In genomic region chr9:114802191-114802590, GRCm38 (mm10) we compare ENCODE assay signal across 18 mouse cellular contexts. TPM values are rescaled to one million over a fixed set of nuclear protein-coding genes. Genes with fewer than 3 reads are reported as not detected.
A peak's percentile ranks its signal among the peaks of the same experiment; 100 is the strongest.
DNase-seq lines count a peak whose midpoint lies in the region; ATAC-seq lines count a peak whose summit lies in the region.
"Had no signal": no experiment of that assay in that cellular context is flagged by ENCODE, and none has a peak within 500 bp of the region (broad histone marks: within the 10 kb centered on the region; RNA-seq: fewer than 3 reads in every experiment).

No protein-coding gene starts in this region.

- no peak overlapping the region for H3K27ac ChIP-seq in heart, embryonic 11.5 days (ENCODE audit: low read depth, low read length)
- H3K27ac ChIP-seq in midbrain, embryonic 10.5 days (replicated peaks) = peak overlapping the region; percentile 63; the same call in 1 of the 2 replicates
- H3K27ac ChIP-seq in midbrain, embryonic 15.5 days = no peak overlapping the region
- no peak overlapping the region for H3K27ac ChIP-seq in kidney, embryonic 16.5 days (ENCODE audit: low read length)
- no peak overlapping the region; the same call in 1 of the 2 replicates for H3K27ac ChIP-seq in limb, embryonic 10.5 days
- H3K27ac ChIP-seq: hindbrain, embryonic 15.5 days; kidney, postnatal 0 days; limb, embryonic 13.5 days; liver, embryonic 14.5 days had no signal

- 82% methylated on average over 1 of the region's 1 CpGs for WGBS in heart, embryonic 11.5 days (ENCODE audit: insufficient replicate concordance)
- WGBS in midbrain, embryonic 10.5 days = 73% methylated on average over 1 of the region's 1 CpGs
- 81% methylated on average over 1 of the region's 1 CpGs for WGBS in midbrain, embryonic 15.5 days
- WGBS in kidney, embryonic 16.5 days = 75% methylated on average over 1 of the region's 1 CpGs
- 90% methylated on average over 1 of the region's 1 CpGs for WGBS in limb, embryonic 10.5 days

- no peak overlapping the region for H3K4me3 ChIP-seq in heart, embryonic 11.5 days (ENCODE audit: low read depth, low read length)
- no peak overlapping the region for H3K4me3 ChIP-seq in midbrain, embryonic 10.5 days
- no peak overlapping the region for H3K4me3 ChIP-seq in midbrain, embryonic 15.5 days
- no peak overlapping the region for H3K4me3 ChIP-seq in kidney, embryonic 16.5 days (ENCODE audit: low read length)
- no peak overlapping the region for H3K4me3 ChIP-seq in limb, embryonic 10.5 days
- H3K4me3 ChIP-seq: hindbrain, embryonic 15.5 days; limb, embryonic 13.5 days; myocyte had no signal

- ATAC-seq in heart, embryonic 11.5 days (replicated peaks; ENCODE audit: insufficient number of reproducible peaks, low FRiP score, low TSS enrichment) = no peak
- no peak for ATAC-seq in midbrain, embryonic 15.5 days (replicated peaks)
- ATAC-seq in kidney, embryonic 16.5 days (ENCODE audit: low FRiP score, low TSS enrichment) = no peak
- ATAC-seq: forebrain, embryonic 16.5 days; intestine, embryonic 16.5 days had no signal

- no peaks in the 10 kb centered on the region for H3K36me3 ChIP-seq in heart, embryonic 11.5 days (ENCODE audit: control insufficient read depth, insufficient read depth, low read length)
- 0 out of 2 replicates have a peak, but pooled peaks cover 2% of the 10 kb centered on the region for H3K36me3 ChIP-seq in midbrain, embryonic 10.5 days
- H3K36me3 ChIP-seq in midbrain, embryonic 15.5 days (replicated peaks) = no peaks in the 10 kb centered on the region
- H3K36me3 ChIP-seq in kidney, embryonic 16.5 days (ENCODE audit: insufficient read depth, low read length) = no peaks in the 10 kb centered on the region
- H3K36me3 ChIP-seq in limb, embryonic 10.5 days = no peaks in the 10 kb centered on the region
- H3K36me3 ChIP-seq: hindbrain, embryonic 15.5 days; limb, embryonic 13.5 days had no signal

- H3K27me3 ChIP-seq in heart, embryonic 11.5 days (ENCODE audit: control insufficient read depth, insufficient read depth, low read length) = no peaks in the 10 kb centered on the region
- H3K27me3 ChIP-seq in midbrain, embryonic 10.5 days (ENCODE audit: low read depth, poor library complexity, severe bottlenecking) = no peaks in the 10 kb centered on the region
- no peaks in the 10 kb centered on the region for H3K27me3 ChIP-seq in midbrain, embryonic 15.5 days (replicated peaks)
- H3K27me3 ChIP-seq in kidney, embryonic 16.5 days (ENCODE audit: insufficient read depth, low read length) = no peaks in the 10 kb centered on the region
- no peaks in the 10 kb centered on the region for H3K27me3 ChIP-seq in limb, embryonic 10.5 days (ENCODE audit: low read depth, poor library complexity, severe bottlenecking)
- H3K27me3 ChIP-seq: limb, embryonic 13.5 days had no signal

- DNase-seq in heart, adult 11 months = peak; percentile 97
- DNase-seq in midbrain, embryonic 10.5 days (ENCODE audit: low spot score) = no peak
- DNase-seq in gastrocnemius, postnatal 36 days = peak; percentile 33 to 49
- no peak for DNase-seq in limb, embryonic 10.5 days (ENCODE audit: low spot score)
- DNase-seq: cerebellum, adult 9-11 months; midbrain, embryonic 14.5 days; spleen, adult 18-20 months; thymus, postnatal 36 days had no signal

- H3K9me3 ChIP-seq in heart, embryonic 11.5 days (replicated peaks; ENCODE audit: control insufficient read depth, low read length) = no peaks in the 10 kb centered on the region
- no peaks in the 10 kb centered on the region for H3K9me3 ChIP-seq in midbrain, embryonic 10.5 days (replicated peaks)
- no peaks in the 10 kb centered on the region for H3K9me3 ChIP-seq in midbrain, embryonic 15.5 days
- no peaks in the 10 kb centered on the region for H3K9me3 ChIP-seq in kidney, embryonic 16.5 days (ENCODE audit: low read length)
- no peaks in the 10 kb centered on the region for H3K9me3 ChIP-seq in limb, embryonic 10.5 days (replicated peaks)
- H3K9me3 ChIP-seq: hindbrain, embryonic 15.5 days; limb, embryonic 13.5 days had no signal

- H3K9ac ChIP-seq in heart, embryonic 11.5 days (ENCODE audit: low read depth, low read length) = no peak overlapping the region
- H3K9ac ChIP-seq in midbrain, embryonic 15.5 days = no peak overlapping the region
- no peak overlapping the region for H3K9ac ChIP-seq in kidney, embryonic 16.5 days (replicated peaks; ENCODE audit: low read length)
- H3K9ac ChIP-seq: hindbrain, embryonic 15.5 days; limb, embryonic 13.5 days; liver, embryonic 14.5 days had no signal

- peaks cover 13% of the 10 kb centered on the region for H3K4me1 ChIP-seq in heart, embryonic 11.5 days (ENCODE audit: control insufficient read depth, insufficient read depth, low read length)
- peaks cover 72% of the 10 kb centered on the region for H3K4me1 ChIP-seq in midbrain, embryonic 10.5 days
- peaks cover 6% of the 10 kb centered on the region; the same call in 1 of the 2 replicates for H3K4me1 ChIP-seq in midbrain, embryonic 15.5 days
- peaks cover 5% of the 10 kb centered on the region; the same call in 1 of the 2 replicates for H3K4me1 ChIP-seq in kidney, embryonic 16.5 days (ENCODE audit: insufficient read depth, low read length)
- peaks cover 23% of the 10 kb centered on the region for H3K4me1 ChIP-seq in limb, embryonic 10.5 days

- no peak overlapping the region for H3K4me2 ChIP-seq in heart, embryonic 11.5 days
- H3K4me2 ChIP-seq in midbrain, embryonic 15.5 days = no peak overlapping the region
- no peak overlapping the region for H3K4me2 ChIP-seq in kidney, embryonic 16.5 days (replicated peaks; ENCODE audit: low read depth, low read length)
- H3K4me2 ChIP-seq: hindbrain, embryonic 15.5 days; limb, embryonic 13.5 days had no signal

- intact Hi-C loops in gastrocnemius, postnatal 36 days (cut with DNase I) = loop anchor here (5.0 kb wide), 1 partner anchor 85 kb away; no protein-coding TSS in a partner anchor

RNA-seq across cellular contexts. Expression of gene Cmtm7, which starts 20.5 kb away (rescaled TPM):
- polyA plus RNA-seq in heart, embryonic 11.5 days (2014; fragmentation: Nextera tagmentation; extraction: Ambion mirVana) = 105 and 121 TPM in 2 replicates
- 75.6 and 88.2 TPM in 2 replicates for polyA plus RNA-seq in midbrain, embryonic 10.5 days (2016; fragmentation: Nextera tagmentation; extraction: Ambion mirVana)
- polyA plus RNA-seq in midbrain, embryonic 15.5 days (2015; fragmentation: Nextera tagmentation; extraction: Ambion mirVana) = 12.2 and 15.2 TPM in 2 replicates
- total RNA-seq in gastrocnemius, postnatal 36 days (2021) = 1 to 10 TPM; 4.8 to 5.3 TPM
- 111 and 117 TPM in 2 replicates for polyA plus RNA-seq in kidney, embryonic 16.5 days (2015; fragmentation: Nextera tagmentation; extraction: Ambion mirVana)
- polyA plus RNA-seq in limb, embryonic 10.5 days (2016; fragmentation: Nextera tagmentation; extraction: Ambion mirVana) = 83.6 and 100 TPM in 2 replicates

RNA-seq across cellular contexts. Expression of gene Cmtm8, which starts 41.8 kb away (rescaled TPM):
- 14.4 and 16.2 TPM in 2 replicates for polyA plus RNA-seq in heart, embryonic 11.5 days (2014; fragmentation: Nextera tagmentation; extraction: Ambion mirVana)
- 21.7 and 32.1 TPM in 2 replicates for polyA plus RNA-seq in midbrain, embryonic 10.5 days (2016; fragmentation: Nextera tagmentation; extraction: Ambion mirVana)
- polyA plus RNA-seq in midbrain, embryonic 15.5 days (2015; fragmentation: Nextera tagmentation; extraction: Ambion mirVana) = 7.3 and 7.5 TPM in 2 replicates
- 1 to 10 TPM; 2.4 to 3.0 TPM for total RNA-seq in gastrocnemius, postnatal 36 days (2021)
- polyA plus RNA-seq in kidney, embryonic 16.5 days (2015; fragmentation: Nextera tagmentation; extraction: Ambion mirVana) = 39.6 and 42.2 TPM in 2 replicates
- polyA plus RNA-seq in limb, embryonic 10.5 days (2016; fragmentation: Nextera tagmentation; extraction: Ambion mirVana) = 13.9 and 14.4 TPM in 2 replicates
- polyA plus RNA-seq: myocyte had no signal

Comparison
In these comparisons a context has a peak if more than half of its experiments do, and no peak if none do; other contexts are left out.
1. DNase-seq: peak in heart, adult 11 months (single experiment) and gastrocnemius, postnatal 36 days (2 of 2); none in midbrain, embryonic 10.5 days (single experiment) and limb, embryonic 10.5 days (single experiment).